Mouse (Mus musculus): ENCODE data around the gene Krt77. TPM values are rescaled to one million over a fixed set of nuclear protein-coding genes. Genes with fewer than 3 reads are reported as not detected.

Gene Krt77
- polyA plus RNA-seq, 1 experiment from 2014 or later = not detected

GRCm38 (mm10) chr15:101856696-101857095 is 12.8 kb downstream of the Krt77 start:
- no peak for TF ChIP-seq CTCF (IDR thresholded peaks at IDR 0.05; ENCODE audit: low read depth)
- DNase-seq = no peak
- Histone ChIP-seq H3K36me3 (ENCODE audit: insufficient read depth) (no peaks in the 10 kb centered on the region), H3K4me2 (no peak overlapping the region), H3K27me3 (ENCODE audit: insufficient read depth, low read length) (peaks cover 36% of the 10 kb centered on the region), H3K4me1 (ENCODE audit: insufficient read depth) (no peaks in the 10 kb centered on the region; the same call in 1 of the 2 replicates), H3K9me3 (ENCODE audit: low read depth, low read length) (no peaks in the 10 kb centered on the region), H3K9ac (no peak overlapping the region), H3K4me3 (ENCODE audit: low read depth, low read length) (no peak overlapping the region), H3K27ac (ENCODE audit: low read depth) (no peak overlapping the region)
- no peak for ATAC-seq (ENCODE audit: insufficient read depth)
- 45% methylated on average over 5 of the region's 5 CpGs for WGBS

- peaks cover 26% of the 10 kb centered on the region for H3K27me3 ChIP-seq (ENCODE audit: insufficient read depth, low read length)
- no peak for DNase-seq
These were observed 13.8 kb downstream of the Krt77 start for GRCm38 (mm10) chr15:101855732-101856131.

GRCm38 (mm10) chr15:101854294-101854693 is 15.2 kb downstream of the Krt77 start:
- Histone ChIP-seq H3K36me3 (ENCODE audit: insufficient read depth) (no peaks in the 10 kb centered on the region), H3K27ac (ENCODE audit: low read depth) (no peak overlapping the region), H3K4me3 (ENCODE audit: low read depth, low read length) (no peak overlapping the region), H3K4me2 (no peak overlapping the region), H3K4me1 (ENCODE audit: insufficient read depth) (no peaks in the 10 kb centered on the region; the same call in 1 of the 2 replicates), H3K27me3 (ENCODE audit: insufficient read depth, low read length) (peaks cover 12% of the 10 kb centered on the region; the same call in 1 of the 2 replicates), H3K9me3 (ENCODE audit: low read depth, low read length) (no peaks in the 10 kb centered on the region), H3K9ac (no peak overlapping the region)
- WGBS = 11% methylated on average over 5 of the region's 5 CpGs
- no peak for TF ChIP-seq CTCF (IDR thresholded peaks at IDR 0.05; ENCODE audit: low read depth)
- DNase-seq = no peak
- no peak for ATAC-seq (ENCODE audit: insufficient read depth)

More at GRCm38 (mm10) chr15:101855732-101856131, 13.8 kb downstream of the Krt77 start:
- Histone ChIP-seq H3K27ac (ENCODE audit: low read depth) (no peak overlapping the region), H3K9ac (no peak overlapping the region), H3K4me1 (ENCODE audit: insufficient read depth) (no peaks in the 10 kb centered on the region; the same call in 1 of the 2 replicates), H3K36me3 (ENCODE audit: insufficient read depth) (no peaks in the 10 kb centered on the region), H3K9me3 (ENCODE audit: low read depth, low read length) (no peaks in the 10 kb centered on the region), H3K4me3 (ENCODE audit: low read depth, low read length) (no peak overlapping the region), H3K4me2 (no peak overlapping the region)
- no peak for ATAC-seq (ENCODE audit: insufficient read depth)
- 54% methylated on average over 3 of the region's 3 CpGs for WGBS
- no peak for TF ChIP-seq CTCF (IDR thresholded peaks at IDR 0.05; ENCODE audit: low read depth)

- DNase-seq (no peak), ATAC-seq (ENCODE audit: insufficient read depth) (no peak)
- Histone ChIP-seq H3K4me3 (ENCODE audit: low read depth, low read length) (no peak overlapping the region), H3K27ac (ENCODE audit: low read depth) (no peak overlapping the region), H3K9me3 (ENCODE audit: low read depth, low read length) (no peaks in the 10 kb centered on the region), H3K27me3 (ENCODE audit: insufficient read depth, low read length) (0 out of 2 replicates have a peak, but pooled peaks cover 5% of the 10 kb centered on the region), H3K4me1 (ENCODE audit: insufficient read depth) (no peaks in the 10 kb centered on the region), H3K36me3 (ENCODE audit: insufficient read depth) (no peaks in the 10 kb centered on the region), H3K4me2 (no peak overlapping the region), H3K9ac (no peak overlapping the region)
- no peak for TF ChIP-seq CTCF (IDR thresholded peaks at IDR 0.05; ENCODE audit: low read depth)
- WGBS = 42% methylated on average over 5 of the region's 5 CpGs
These were observed 16.9 kb downstream of the Krt77 start for GRCm38 (mm10) chr15:101852571-101852970.

- H3K4me2 ChIP-seq = no peak within 1 kb of the TSS
- no peaks in the 10 kb centered on the region for H3K9me3 ChIP-seq (ENCODE audit: low read depth, low read length)
- peaks cover 6% of the 10 kb centered on the region; the same call in 1 of the 2 replicates for H3K27me3 ChIP-seq (ENCODE audit: insufficient read depth, low read length)
- WGBS = 67% methylated on average over 6 of the region's 6 CpGs
- H3K36me3 ChIP-seq (ENCODE audit: insufficient read depth) = no peaks in the 10 kb centered on the region
- no peak within 1 kb of the TSS for H3K4me3 ChIP-seq (ENCODE audit: low read depth, low read length)
- no peak for ATAC-seq (ENCODE audit: insufficient read depth)
- no peaks in the 10 kb centered on the region for H3K4me1 ChIP-seq (ENCODE audit: insufficient read depth)
- no peak for DNase-seq
- no peak within 1 kb of the TSS for H3K9ac ChIP-seq
- no peak for TF ChIP-seq CTCF (IDR thresholded peaks at IDR 0.05; ENCODE audit: low read depth)
- H3K27ac ChIP-seq (ENCODE audit: low read depth) = no peak within 1 kb of the TSS
These were observed 18.8 kb downstream of the Krt77 start, which contains the start of gene Krt1 for GRCm38 (mm10) chr15:101850694-101851093. Krt1 (minus strand) TSS chr15:101850794.

- no peak for TF ChIP-seq CTCF (IDR thresholded peaks at IDR 0.05; ENCODE audit: low read depth)
- DNase-seq (peak; percentile 63), ATAC-seq (ENCODE audit: insufficient read depth) (peak; percentile 63)
- WGBS = under 1% methylated on average over 36 of the region's 37 CpGs
- H3K27ac ChIP-seq (ENCODE audit: low read depth) = no peak overlapping the region
- peak overlapping the region; percentile 45 for H3K4me3 ChIP-seq (ENCODE audit: low read depth, low read length)
- peak overlapping the region; percentile 87 for H3K4me2 ChIP-seq
- H3K4me1 ChIP-seq (ENCODE audit: insufficient read depth) = no peaks in the 10 kb centered on the region
- H3K27me3 ChIP-seq (ENCODE audit: insufficient read depth, low read length) = peaks cover 6% of the 10 kb centered on the region; the same call in 1 of the 2 replicates
- no peaks in the 10 kb centered on the region for H3K36me3 ChIP-seq (ENCODE audit: insufficient read depth)
- no peaks in the 10 kb centered on the region for H3K9me3 ChIP-seq (ENCODE audit: low read depth, low read length)
- H3K9ac ChIP-seq = peak overlapping the region; percentile 53
These were observed 23.5 kb downstream of the Krt77 start for GRCm38 (mm10) chr15:101845971-101846403.

GRCm38 (mm10) chr15:101843192-101843591 is 26.3 kb downstream of the Krt77 start:
- Histone ChIP-seq H3K9me3 (ENCODE audit: low read depth, low read length) (no peaks in the 10 kb centered on the region), H3K27ac (ENCODE audit: low read depth) (no peak overlapping the region), H3K27me3 (ENCODE audit: insufficient read depth, low read length) (peaks cover 6% of the 10 kb centered on the region; the same call in 1 of the 2 replicates), H3K9ac (no peak overlapping the region), H3K36me3 (ENCODE audit: insufficient read depth) (no peaks in the 10 kb centered on the region), H3K4me2 (no peak overlapping the region), H3K4me1 (ENCODE audit: insufficient read depth) (no peaks in the 10 kb centered on the region), H3K4me3 (ENCODE audit: low read depth, low read length) (no peak overlapping the region)
- no peak for TF ChIP-seq CTCF (IDR thresholded peaks at IDR 0.05; ENCODE audit: low read depth)
- DNase-seq (peak; percentile 2), ATAC-seq (ENCODE audit: insufficient read depth) (no peak)
- whole genome bisulfite sequencing = 48% methylated on average over 9 of the region's 9 CpGs

Measured in lung, embryonic 14.5 days (tissue).